Mouse (Mus musculus) intestine, embryonic 14.5 days (tissue): ENCODE results near the gene Rps2. TPM values are rescaled to one million over a fixed set of nuclear protein-coding genes. Genes with fewer than 3 reads are reported as not detected.

Source experiments
- ATAC-seq: fragments of 200-750 bp; cut with Nextera tagmentation; replicated peaks from 2 replicates; pipeline ENCODE4 v1.8.0; 2017; ENCODE audit warnings: low read depth, moderate number of reproducible peaks, moderate TSS enrichment, moderate library complexity; ENCODE audit not compliant: low FRiP score, low TSS enrichment
- DNase-seq: peaks from one replicate; pipeline ENCODE4 v3.0.0-alpha.2; 2018; ENCODE audit warnings: low spot score
- H3K27ac ChIP-seq: fragments of 300-500 bp; sonication (generic); 2 replicates; pipeline ENCODE4 v1.5.1; 2014; ENCODE audit warnings: low read depth, mild to moderate bottlenecking, control low read depth
- H3K27me3 ChIP-seq: fragments of 300-500 bp; sonication (generic); replicated peaks from 2 replicates; pipeline ENCODE4 v1.6.1; 2014; ENCODE audit warnings: low read length, control low read depth; ENCODE audit not compliant: control insufficient read depth, insufficient read depth
- H3K36me3 ChIP-seq: fragments of 300-500 bp; sonication (generic); 2 replicates; pipeline ENCODE4 v1.6.1; 2014; ENCODE audit warnings: low read length, control low read depth; ENCODE audit not compliant: control insufficient read depth, insufficient read depth
- H3K4me1 ChIP-seq: fragments of 300-500 bp; sonication (generic); replicated peaks from 2 replicates; pipeline ENCODE4 v1.6.1; 2014; ENCODE audit warnings: low read length, control low read depth, mixed read lengths; ENCODE audit not compliant: control insufficient read depth, insufficient read depth
- H3K4me2 ChIP-seq: fragments of 300-500 bp; sonication (generic); 2 replicates; pipeline ENCODE4 v1.6.1; 2014; ENCODE audit warnings: low read length
- H3K4me3 ChIP-seq: fragments of 300-500 bp; sonication (generic); 2 replicates; pipeline ENCODE4 v1.5.1; 2014; ENCODE audit warnings: low read depth, low read length, control low read depth, mixed read lengths
- H3K9ac ChIP-seq: fragments of 300-500 bp; sonication (generic); 2 replicates; pipeline ENCODE4 v1.6.1; 2014; ENCODE audit warnings: mild to moderate bottlenecking, low read length
- H3K9me3 ChIP-seq: fragments of 300-500 bp; sonication (generic); 2 replicates; pipeline ENCODE4 v1.6.1; 2016; ENCODE audit warnings: low read length, control low read depth; ENCODE audit not compliant: control insufficient read depth
- WGBS: fragments of 180-500 bp; shearing (Covaris S2); extraction: QIAGEN DNeasy Blood & Tissue Kit; methylation state at CpG from one replicate; pipeline ENCODE4 v1.1.7; 2014; 5-methylcytosine and 5-hydroxymethylcytosine counted together
- polyA plus RNA-seq: library from polyadenylated mRNA; unstranded; fragments of >200 nt; fragmentation: Nextera tagmentation; extraction: Ambion mirVana; gene quantifications from 2 replicates; pipeline ENCODE4 v1.2.1, GENCODE M21; 2014

Gene Rps2
- polyA plus RNA-seq, 1 experiment from 2014 or later, result 1,859 TPM

- H3K36me3 ChIP-seq, result peaks cover 54% of the 10 kb centered on the region
- no peaks in the 10 kb centered on the region for H3K27me3 ChIP-seq
- no peak overlapping the region for H3K4me3 ChIP-seq
- no peaks in the 10 kb centered on the region for H3K9me3 ChIP-seq
- ATAC-seq, result no peak
- no peak for DNase-seq
- H3K27ac ChIP-seq, result no peak overlapping the region
- no peak overlapping the region for H3K9ac ChIP-seq
- 94% methylated on average over 5 of the region's 5 CpGs for WGBS
- H3K4me1 ChIP-seq, result peaks cover 7% of the 10 kb centered on the region
- no peak overlapping the region for H3K4me2 ChIP-seq
Observed at GRCm38 (mm10) chr17:24676877-24677276, 41.0 kb upstream of the Rps2 start.

- DNase-seq (no peak), ATAC-seq (peak; percentile 67)
- H3K4me1 ChIP-seq, result no peaks in the 10 kb centered on the region; the same call in 1 of the 2 replicates
- no peaks in the 10 kb centered on the region for H3K27me3 ChIP-seq
- H3K9ac ChIP-seq, result no peak overlapping the region
- H3K4me2 ChIP-seq, result no peak overlapping the region
- H3K9me3 ChIP-seq, result no peaks in the 10 kb centered on the region
- peaks cover 58% of the 10 kb centered on the region for H3K36me3 ChIP-seq
- no peak overlapping the region for H3K4me3 ChIP-seq
- no peak overlapping the region for H3K27ac ChIP-seq
- 82% methylated on average over 24 of the region's 24 CpGs for WGBS
Observed at GRCm38 (mm10) chr17:24677500-24678080, 40.3 kb upstream of the Rps2 start.

GRCm38 (mm10) chr17:24686514-24686913, 31.4 kb upstream of the Rps2 start:
- Histone ChIP-seq H3K4me2 (peak overlapping the region; percentile 18; the same call in 1 of the 2 replicates), H3K4me1 (peaks cover 11% of the 10 kb centered on the region), H3K36me3 (peaks cover 9% of the 10 kb centered on the region; the same call in 1 of the 2 replicates), H3K27ac (no peak overlapping the region), H3K9me3 (no peaks in the 10 kb centered on the region), H3K4me3 (0 out of 2 replicates have a peak overlapping the region, but pooled peaks have one; percentile 5), H3K9ac (no peak overlapping the region), H3K27me3 (peaks cover 44% of the 10 kb centered on the region)
- no peak for DNase-seq
- WGBS, result 29% methylated on average over 16 of the region's 16 CpGs
- no peak; the same call in 1 of the 2 replicates for ATAC-seq

- DNase-seq (peak; percentile 68), ATAC-seq (peak; percentile 51; the same call in 1 of the 2 replicates)
- Histone ChIP-seq H3K27me3 (peaks cover 49% of the 10 kb centered on the region), H3K27ac (no peak overlapping the region), H3K4me3 (peak overlapping the region; percentile 33), H3K36me3 (peaks cover 4% of the 10 kb centered on the region; the same call in 1 of the 2 replicates), H3K4me1 (peaks cover 11% of the 10 kb centered on the region), H3K9ac (peak overlapping the region; percentile 16; the same call in 1 of the 2 replicates), H3K9me3 (no peaks in the 10 kb centered on the region), H3K4me2 (peak overlapping the region; percentile 51)
- 2% methylated on average over 25 of the region's 25 CpGs for WGBS
Observed at GRCm38 (mm10) chr17:24687146-24687595, 30.7 kb upstream of the Rps2 start.

GRCm38 (mm10) chr17:24687599-24687998, 30.3 kb upstream of the Rps2 start:
- Histone ChIP-seq H3K36me3 (peaks cover 6% of the 10 kb centered on the region), H3K27ac (no peak overlapping the region), H3K27me3 (peaks cover 49% of the 10 kb centered on the region), H3K4me1 (peaks cover 11% of the 10 kb centered on the region), H3K4me2 (peak overlapping the region; percentile 51), H3K9me3 (no peaks in the 10 kb centered on the region), H3K9ac (peak overlapping the region; percentile 16; the same call in 1 of the 2 replicates), H3K4me3 (peak overlapping the region; percentile 33)
- DNase-seq, result no peak
- 22% methylated on average over 23 of the region's 23 CpGs for WGBS
- no peak for ATAC-seq

- Histone ChIP-seq H3K9me3 (no peaks in the 10 kb centered on the region), H3K4me3 (peak within 1 kb of the TSS; percentile 46), H3K4me1 (peaks cover 11% of the 10 kb centered on the region), H3K27me3 (peaks cover 49% of the 10 kb centered on the region), H3K27ac (no peak within 1 kb of the TSS), H3K36me3 (peaks cover 16% of the 10 kb centered on the region), H3K9ac (peak within 1 kb of the TSS; percentile 31; the same call in 1 of the 2 replicates), H3K4me2 (peak within 1 kb of the TSS; percentile 89)
- under 1% methylated on average over 52 of the region's 55 CpGs for WGBS
- DNase-seq (no peak), ATAC-seq (no peak)
Observed at GRCm38 (mm10) chr17:24689251-24690081, 28.4 kb upstream of the Rps2 start, which contains the start of gene Syngr3. TSS of gene Syngr3 (minus strand) at chr17:24689955.

- no peak for DNase-seq
- H3K4me3 ChIP-seq, result no peak overlapping the region
- peaks cover 46% of the 10 kb centered on the region for H3K27me3 ChIP-seq
- H3K9ac ChIP-seq, result no peak overlapping the region
- 89% methylated on average over 5 of the region's 5 CpGs for WGBS
- ATAC-seq, result no peak
- H3K27ac ChIP-seq, result no peak overlapping the region
- no peaks in the 10 kb centered on the region for H3K9me3 ChIP-seq
- H3K4me1 ChIP-seq, result peaks cover 19% of the 10 kb centered on the region
- peaks cover 16% of the 10 kb centered on the region for H3K36me3 ChIP-seq
- H3K4me2 ChIP-seq, result no peak overlapping the region
Observed at GRCm38 (mm10) chr17:24692385-24692784, 25.5 kb upstream of the Rps2 start.

GRCm38 (mm10) chr17:24695326-24696010, 22.4 kb upstream of the Rps2 start:
- 7% methylated on average over 51 of the region's 51 CpGs for WGBS
- peak overlapping the region; percentile 83 for H3K4me3 ChIP-seq
- peak overlapping the region; percentile 83 for H3K27ac ChIP-seq
- DNase-seq (peak; percentile 79), ATAC-seq (peak; percentile 20; the same call in 1 of the 2 replicates)
- peaks cover 26% of the 10 kb centered on the region for H3K36me3 ChIP-seq
- H3K4me1 ChIP-seq, result peaks cover 14% of the 10 kb centered on the region
- no peaks in the 10 kb centered on the region for H3K9me3 ChIP-seq
- peak overlapping the region; percentile 76 for H3K9ac ChIP-seq
- peaks cover 15% of the 10 kb centered on the region for H3K27me3 ChIP-seq
- H3K4me2 ChIP-seq, result peak overlapping the region; percentile 60
